Mouse (Mus musculus): Measurements from ENCODE around the gene 9130213A22Rik. TPM values are rescaled to one million over a fixed set of nuclear protein-coding genes. Genes with fewer than 3 reads are reported as not detected.

The 9130213A22Rik gene
- polyA plus RNA-seq, 1 experiment: 1.2 TPM

GRCm38 (mm10) chr11:69074776-69075069, 47.7 kb downstream of the 9130213A22Rik start:
- TF ChIP-seq CTCF (IDR thresholded peaks at IDR 0.05; ENCODE audit: insufficient read depth, low read length) (no peak), POLR2A (IDR thresholded peaks at IDR 0.05; ENCODE audit: borderline replicate concordance, extremely low read depth, low read depth, low read length) (no peak)
- no peak for DNase-seq
- H3K4me1 ChIP-seq (ENCODE audit: control insufficient read depth, insufficient read depth, low read length): peaks cover 9% of the 10 kb centered on the region
- WGBS: 72% methylated on average over 2 of the region's 2 CpGs
- H3K4me3 ChIP-seq (replicated peaks; ENCODE audit: extremely low read depth, low read depth, low read length): no peak overlapping the region

GRCm38 (mm10) chr11:69073951-69074775, 48.2 kb downstream of the 9130213A22Rik start:
- Histone ChIP-seq H3K4me3 (replicated peaks; ENCODE audit: extremely low read depth, low read depth, low read length) (no peak overlapping the region), H3K4me1 (ENCODE audit: control insufficient read depth, insufficient read depth, low read length) (peaks cover 9% of the 10 kb centered on the region)
- 39% methylated on average over 6 of the region's 6 CpGs for WGBS
- TF ChIP-seq CTCF (IDR thresholded peaks at IDR 0.05; ENCODE audit: insufficient read depth, low read length) (no peak), POLR2A (IDR thresholded peaks at IDR 0.05; ENCODE audit: borderline replicate concordance, extremely low read depth, low read depth, low read length) (no peak)
- no peak for DNase-seq

- WGBS: under 1% methylated on average over 14 of the region's 14 CpGs
- Histone ChIP-seq H3K4me1 (ENCODE audit: control insufficient read depth, insufficient read depth, low read length) (peaks cover 9% of the 10 kb centered on the region), H3K4me3 (replicated peaks; ENCODE audit: extremely low read depth, low read depth, low read length) (no peak overlapping the region)
- peak; percentile 61 for DNase-seq
- TF ChIP-seq CTCF (IDR thresholded peaks at IDR 0.05; ENCODE audit: insufficient read depth, low read length) (no peak), POLR2A (IDR thresholded peaks at IDR 0.05; ENCODE audit: borderline replicate concordance, extremely low read depth, low read depth, low read length) (peak; percentile 62; the same call in 1 of the 2 replicates)
Measured at GRCm38 (mm10) chr11:69073065-69073888, 49.1 kb downstream of the 9130213A22Rik start.

- WGBS: 16% methylated on average over 9 of the region's 9 CpGs
- peak overlapping the region; percentile 31 for H3K4me3 ChIP-seq (replicated peaks; ENCODE audit: extremely low read depth, low read depth, low read length)
- peaks cover 9% of the 10 kb centered on the region for H3K4me1 ChIP-seq (ENCODE audit: control insufficient read depth, insufficient read depth, low read length)
Measured at GRCm38 (mm10) chr11:69072666-69073064, 49.7 kb downstream of the 9130213A22Rik start.

GRCm38 (mm10) chr11:69072234-69072633, 50.2 kb downstream of the 9130213A22Rik start:
- 81% methylated on average over 11 of the region's 11 CpGs for WGBS
- peaks cover 9% of the 10 kb centered on the region for H3K4me1 ChIP-seq (ENCODE audit: control insufficient read depth, insufficient read depth, low read length)
- no peak overlapping the region for H3K4me3 ChIP-seq (replicated peaks; ENCODE audit: extremely low read depth, low read depth, low read length)
- no peak for DNase-seq
- TF ChIP-seq CTCF (IDR thresholded peaks at IDR 0.05; ENCODE audit: insufficient read depth, low read length) (no peak), POLR2A (IDR thresholded peaks at IDR 0.05; ENCODE audit: borderline replicate concordance, extremely low read depth, low read depth, low read length) (no peak)

More at GRCm38 (mm10) chr11:69072666-69073064, 49.7 kb downstream of the 9130213A22Rik start:
- TF ChIP-seq POLR2A (IDR thresholded peaks at IDR 0.05; ENCODE audit: borderline replicate concordance, extremely low read depth, low read depth, low read length) (no peak), CTCF (IDR thresholded peaks at IDR 0.05; ENCODE audit: insufficient read depth, low read length) (no peak)
- DNase-seq: no peak

DNA sequence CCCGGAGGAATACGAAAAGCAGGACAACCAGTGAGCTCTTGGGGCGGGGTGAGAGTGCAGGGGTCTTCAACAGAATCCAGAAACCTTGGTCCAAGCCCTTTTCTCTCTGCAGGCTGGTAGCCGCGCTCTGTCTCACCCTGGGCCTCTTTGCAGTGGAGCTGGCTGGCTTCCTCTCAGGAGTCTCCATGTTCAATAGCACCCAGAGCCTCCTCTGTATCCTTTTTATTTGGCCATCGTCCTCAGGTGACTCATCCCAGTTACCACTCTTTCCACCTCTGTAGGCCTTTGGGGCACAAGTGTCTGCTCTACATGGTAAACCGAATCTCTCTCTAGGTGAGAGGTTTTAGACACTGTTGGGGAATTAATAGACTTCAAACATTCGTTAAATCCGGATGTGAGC, 51.1 kb downstream of the 9130213A22Rik start:
- WGBS: 31% methylated on average over 9 of the region's 9 CpGs
- H3K4me3 ChIP-seq (replicated peaks; ENCODE audit: extremely low read depth, low read depth, low read length): peak overlapping the region; percentile 99
- H3K4me1 ChIP-seq (ENCODE audit: control insufficient read depth, insufficient read depth, low read length): peaks cover 14% of the 10 kb centered on the region
- no peak for DNase-seq
- TF ChIP-seq POLR2A (IDR thresholded peaks at IDR 0.05; ENCODE audit: borderline replicate concordance, extremely low read depth, low read depth, low read length) (no peak), CTCF (IDR thresholded peaks at IDR 0.05; ENCODE audit: insufficient read depth, low read length) (no peak)

DNA sequence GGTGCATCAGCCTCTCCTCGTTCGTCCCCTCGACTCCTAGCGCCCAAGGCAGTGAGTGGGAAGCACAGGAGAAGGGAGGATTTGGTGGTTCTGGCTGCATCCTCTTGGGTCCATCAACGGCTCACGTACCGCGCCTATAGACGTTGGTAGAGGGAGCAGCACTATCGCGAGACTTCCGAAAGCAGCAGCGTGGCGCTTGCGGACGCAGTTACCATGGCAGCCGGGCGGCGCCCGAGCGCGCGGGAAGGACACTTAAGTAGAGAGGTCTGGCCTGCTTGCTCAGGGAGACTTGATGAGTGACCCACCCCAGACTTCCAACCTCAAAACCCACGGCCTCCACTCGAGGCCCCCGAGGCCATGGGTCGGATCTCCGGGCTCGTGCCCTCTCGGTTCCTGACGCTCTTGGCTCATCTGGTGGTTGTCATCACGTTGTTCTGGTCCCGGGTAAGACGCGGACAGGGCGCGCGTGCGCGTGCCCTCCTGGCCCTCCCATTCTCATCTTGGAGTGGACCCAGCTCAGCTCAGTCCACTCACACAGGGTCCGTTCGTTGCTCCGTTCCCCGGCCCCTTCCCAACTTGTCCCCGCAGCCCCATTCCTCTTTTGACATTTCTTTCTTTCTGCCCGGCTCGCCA, 51.7 kb downstream of the 9130213A22Rik start, which contains the start of gene Tmem107:
TSS of gene Tmem107 (plus strand) at position 217 of the 633 bp plus-strand sequence.
- WGBS: 1% methylated on average over 47 of the region's 47 CpGs
- peaks cover 17% of the 10 kb centered on the region for H3K4me1 ChIP-seq (ENCODE audit: control insufficient read depth, insufficient read depth, low read length)
- peak; percentile 94 for DNase-seq
- H3K4me3 ChIP-seq (replicated peaks; ENCODE audit: extremely low read depth, low read depth, low read length): peak within 1 kb of the TSS; percentile 99
- TF ChIP-seq CTCF (IDR thresholded peaks at IDR 0.05; ENCODE audit: insufficient read depth, low read length) (no peak), POLR2A (IDR thresholded peaks at IDR 0.05; ENCODE audit: borderline replicate concordance, extremely low read depth, low read depth, low read length) (peak; percentile 97; the same call in 1 of the 2 replicates)

DNA sequence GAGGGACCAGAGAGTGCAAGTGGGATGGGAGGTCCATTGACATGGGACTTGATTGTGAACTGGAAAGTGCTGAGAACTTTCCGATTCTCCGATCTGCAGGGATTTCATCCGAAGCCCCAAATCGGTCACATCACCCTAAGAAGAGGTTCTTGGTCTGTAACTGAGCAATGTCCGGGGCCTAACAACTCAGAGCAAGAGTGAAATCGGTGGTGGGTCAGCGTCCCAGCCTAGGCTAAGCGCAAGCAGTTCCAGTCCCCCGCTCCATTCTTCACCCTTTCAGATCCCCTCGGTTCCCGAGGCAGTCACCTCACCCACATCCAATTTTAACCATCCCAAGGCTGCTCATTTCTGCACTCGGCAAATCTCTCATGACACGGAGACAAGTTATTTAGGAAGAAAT, 52.3 kb downstream of the 9130213A22Rik start:
- WGBS: 1% methylated on average over 13 of the region's 13 CpGs
- TF ChIP-seq CTCF (IDR thresholded peaks at IDR 0.05; ENCODE audit: insufficient read depth, low read length) (no peak), POLR2A (IDR thresholded peaks at IDR 0.05; ENCODE audit: borderline replicate concordance, extremely low read depth, low read depth, low read length) (no peak)
- Histone ChIP-seq H3K4me3 (replicated peaks; ENCODE audit: extremely low read depth, low read depth, low read length) (peak overlapping the region; percentile 99), H3K4me1 (ENCODE audit: control insufficient read depth, insufficient read depth, low read length) (peaks cover 17% of the 10 kb centered on the region)
- no peak for DNase-seq

Other genes with a start within 250 kb of the 9130213A22Rik start
- 0.14 and 1.4 TPM in 2 replicates for gene Rnf222, start 234.0 kb downstream of the 9130213A22Rik start, polyA plus RNA-seq (2012; rRNA removed)
- 469 and 674 TPM in 2 replicates for gene Rpl26, start 221.0 kb downstream of the 9130213A22Rik start, polyA plus RNA-seq (2012; rRNA removed)
- gene Odf4, start 195.5 kb downstream of the 9130213A22Rik start, polyA plus RNA-seq (2012; rRNA removed): 0.19 and 0.25 TPM in 2 replicates
- 359 and 419 TPM in 2 replicates for gene Arhgef15, start 165.1 kb downstream of the 9130213A22Rik start, polyA plus RNA-seq (2012; rRNA removed)
- 34.0 and 40.4 TPM in 2 replicates for gene Slc25a35, start 154.5 kb downstream of the 9130213A22Rik start, polyA plus RNA-seq (2012; rRNA removed)
- gene Rangrf, start 147.4 kb downstream of the 9130213A22Rik start, polyA plus RNA-seq (2012; rRNA removed): 11.6 and 15.4 TPM in 2 replicates
- gene Pfas, start 114.1 kb downstream of the 9130213A22Rik start, polyA plus RNA-seq (2012; rRNA removed): 10.0 and 11.3 TPM in 2 replicates
- gene Ctc1, start 106.7 kb downstream of the 9130213A22Rik start, polyA plus RNA-seq (2012; rRNA removed): 23.7 and 30.1 TPM in 2 replicates
- 3.2 and 6.8 TPM in 2 replicates for gene Aurkb, start 76.9 kb downstream of the 9130213A22Rik start, polyA plus RNA-seq (2012; rRNA removed)
- gene Borcs6, start 62.9 kb downstream of the 9130213A22Rik start, polyA plus RNA-seq (2012; rRNA removed): 21.0 and 22.8 TPM in 2 replicates
- 69.8 and 75.7 TPM in 2 replicates for gene Tmem107, start 51.8 kb downstream of the 9130213A22Rik start, polyA plus RNA-seq (2012; rRNA removed)
- gene Vamp2, start 34.1 kb downstream of the 9130213A22Rik start, polyA plus RNA-seq (2012; rRNA removed): 120 and 129 TPM in 2 replicates
- gene Per1, start 27.4 kb downstream of the 9130213A22Rik start, polyA plus RNA-seq (2012; rRNA removed): 36.8 and 78.5 TPM in 2 replicates
- gene Hes7, start 2.2 kb downstream of the 9130213A22Rik start, polyA plus RNA-seq (2012; rRNA removed): 0.25 and 0.95 TPM in 2 replicates
- 2.6 and 23.9 TPM in 2 replicates for gene Aloxe3, start 3.3 kb upstream of the 9130213A22Rik start, polyA plus RNA-seq (2012; rRNA removed)
- 43.9 TPM in 1 of 2 replicates, not detected in the other for gene Alox12b, start 34.4 kb upstream of the 9130213A22Rik start, polyA plus RNA-seq (2012; rRNA removed)
- gene Alox8, start 75.3 kb upstream of the 9130213A22Rik start, polyA plus RNA-seq (2012; rRNA removed): not detected in 2 replicates
- gene Gucy2e, start 114.4 kb upstream of the 9130213A22Rik start, polyA plus RNA-seq (2012; rRNA removed): not detected in 2 replicates
- 5.0 and 6.9 TPM in 2 replicates for gene Cntrob, start 201.2 kb upstream of the 9130213A22Rik start, polyA plus RNA-seq (2012; rRNA removed)
- gene Trappc1, start 201.4 kb upstream of the 9130213A22Rik start, polyA plus RNA-seq (2012; rRNA removed): 26.7 and 48.5 TPM in 2 replicates
- gene Kcnab3, start 203.7 kb upstream of the 9130213A22Rik start, polyA plus RNA-seq (2012; rRNA removed): 1.6 and 2.2 TPM in 2 replicates
- gene Rnf227, start 217.9 kb upstream of the 9130213A22Rik start, polyA plus RNA-seq (2012; rRNA removed): 1.0 and 4.3 TPM in 2 replicates
- gene Chd3, start 246.8 kb upstream of the 9130213A22Rik start, polyA plus RNA-seq (2012; rRNA removed): 120 and 135 TPM in 2 replicates